Mouse (Mus musculus) common myeloid progenitor, adult 5-6 weeks (primary cell): ENCODE results near the gene Glis1. TPM values are rescaled to one million over a fixed set of nuclear protein-coding genes. Genes with fewer than 3 reads are reported as not detected.

Source experiments
- ATAC-seq: replicated peaks from 2 replicates; pipeline ENCODE4 v1.8.0; 2016; ENCODE audit warnings: low read depth, mild to moderate bottlenecking, moderate TSS enrichment, inconsistent platforms; ENCODE audit not compliant: poor library complexity, severe bottlenecking
- total RNA-seq: library from RNA; stranded (forward); fragments of 200-1000, 187-1606 nt; gene quantifications from 2 replicates; pipeline ENCODE4 v1.2.3, GENCODE M21; 2017

Gene Glis1
- total RNA-seq, 1 experiment from 2014 or later, result not detected

DNA sequence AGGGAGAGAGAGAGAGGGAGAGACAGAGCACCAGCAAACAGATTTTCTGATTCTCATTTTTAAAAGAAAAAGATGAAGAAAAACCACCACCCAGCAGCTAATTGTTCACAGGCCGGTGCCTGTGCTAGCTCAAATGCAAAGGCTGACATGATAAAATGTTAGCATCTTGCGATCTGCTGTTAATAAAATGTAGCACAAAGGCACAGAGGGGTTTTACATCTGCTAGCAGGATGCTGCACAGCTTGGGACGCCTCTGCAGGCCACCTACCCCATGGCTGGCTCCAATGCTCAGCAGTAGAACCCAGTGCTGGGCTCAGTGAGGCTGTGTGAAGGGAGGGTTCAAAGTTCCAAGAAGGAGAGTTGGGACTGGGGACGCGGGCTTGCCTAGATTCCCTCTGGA is 236.3 kb downstream of the Glis1 start:
- ATAC-seq, result no peak

DNA sequence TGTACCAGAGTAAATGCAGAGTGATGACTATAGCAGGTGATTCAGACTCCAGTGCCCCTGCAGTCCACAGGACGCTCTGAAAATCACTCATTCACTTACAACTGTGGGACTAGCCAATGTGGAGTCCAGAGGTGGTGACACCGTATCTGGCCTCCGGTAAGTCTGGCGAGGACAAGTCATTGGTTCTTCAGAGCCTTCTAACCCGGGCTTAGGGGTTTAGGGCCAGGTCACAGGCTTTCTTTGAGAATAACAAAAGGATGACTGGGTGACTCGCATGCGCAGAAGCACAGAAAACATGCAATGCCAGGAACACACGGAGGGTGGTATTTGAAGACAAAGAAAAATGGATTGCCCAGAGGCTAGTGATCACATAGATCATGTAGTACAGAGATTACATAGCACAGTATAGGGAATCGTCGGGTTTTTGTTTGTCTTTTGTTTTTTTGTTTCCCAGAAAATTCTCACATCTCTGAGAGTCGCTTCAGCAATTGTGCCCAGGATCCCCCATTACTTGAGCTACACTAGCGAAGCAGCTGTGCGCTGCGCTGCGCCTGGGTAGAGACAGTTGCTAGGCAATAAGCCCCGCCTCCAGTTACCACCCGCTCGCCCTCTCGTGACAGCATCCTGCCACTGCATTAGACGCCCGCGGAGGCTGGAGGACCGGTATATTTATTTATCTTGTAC is 239.4 kb downstream of the Glis1 start:
- peak; percentile 99 for ATAC-seq

DNA sequence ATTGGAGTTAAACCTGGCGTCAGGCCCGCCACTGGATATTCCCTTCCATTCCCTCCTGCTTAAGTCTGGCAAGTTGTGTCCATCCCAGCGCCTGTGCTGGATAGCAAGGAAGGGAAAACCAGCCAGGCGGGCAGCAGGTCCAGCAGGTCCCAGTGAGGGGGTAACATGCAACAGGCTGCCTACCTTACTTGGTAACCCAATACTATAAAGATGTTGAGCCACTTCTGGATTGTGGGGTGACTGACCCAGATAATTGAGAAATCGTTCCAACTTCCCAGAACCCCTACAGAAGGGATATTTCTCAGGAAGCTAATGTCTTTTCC is 239.9 kb downstream of the Glis1 start:
- ATAC-seq, result no peak

GRCm38 (mm10) chr4:107675645-107676044 is 241.3 kb downstream of the Glis1 start:
- 0 out of 2 replicates have a peak, but pooled peaks have one; percentile 12 for ATAC-seq

GRCm38 (mm10) chr4:107680311-107681098 is 246.1 kb downstream of the Glis1 start:
- ATAC-seq, result no peak

GRCm38 (mm10) chr4:107681099-107681849 is 246.9 kb downstream of the Glis1 start:
- ATAC-seq, result peak; percentile 73

DNA sequence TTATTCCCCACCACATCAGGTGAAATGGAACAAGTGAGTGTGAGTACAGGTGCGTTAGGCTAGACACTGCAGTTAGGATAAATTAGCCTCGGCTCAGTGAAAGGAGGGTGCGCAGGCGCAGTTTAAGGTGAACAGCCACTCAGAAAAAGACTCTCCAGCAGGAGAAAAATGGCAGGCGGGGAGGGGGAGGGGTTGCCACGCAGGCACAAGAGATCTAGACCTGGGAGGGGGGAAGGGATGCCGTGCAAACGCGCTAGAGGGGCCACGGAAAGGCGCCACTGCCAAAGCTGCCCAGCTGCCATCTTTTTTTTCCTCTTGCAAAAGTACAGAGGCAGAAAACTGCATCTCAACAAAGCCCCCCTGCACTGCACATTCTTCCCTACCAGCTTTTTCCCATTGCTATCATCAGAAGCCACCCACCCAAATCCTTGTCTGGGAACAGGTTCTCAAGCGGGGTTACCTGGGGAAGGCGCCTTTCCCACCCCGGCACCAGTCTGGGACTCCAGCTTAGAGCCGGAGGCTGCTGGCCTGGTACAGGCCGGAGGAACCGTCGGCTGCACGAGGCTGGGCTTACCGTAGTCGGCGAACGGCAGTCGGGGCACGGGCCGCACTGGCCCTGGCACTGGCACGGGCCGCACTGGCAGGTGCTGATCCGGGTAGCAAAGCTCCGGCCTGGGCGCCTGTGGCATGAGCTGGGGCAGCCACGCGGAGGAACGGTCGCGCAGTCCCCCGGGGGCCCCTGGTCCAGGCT is 248.8 kb downstream of the Glis1 start:
- ATAC-seq, result no peak

- ATAC-seq, result no peak
Observed at GRCm38 (mm10) chr4:107684130-107684529, 249.7 kb downstream of the Glis1 start, which contains the start of gene Dmrtb1. Dmrtb1 (minus strand) TSS chr4:107684230.

Other genes with a start within 250 kb of the Glis1 start
- not detected in 2 replicates for gene Ldlrad1, start 225.4 kb upstream of the Glis1 start, total RNA-seq
- gene Lrrc42, start 181.1 kb upstream of the Glis1 start, total RNA-seq, result 10.8 and 11.7 TPM in 2 replicates
- 20.6 and 28.9 TPM in 2 replicates for gene Hspb11, start 181.0 kb upstream of the Glis1 start, total RNA-seq
- not detected in 2 replicates for gene Dio1, start 127.4 kb upstream of the Glis1 start, total RNA-seq
- 28.8 and 28.9 TPM in 2 replicates for gene Yipf1, start 120.2 kb upstream of the Glis1 start, total RNA-seq
- gene Ndc1, start 66.8 kb upstream of the Glis1 start, total RNA-seq, result 48.2 and 49.7 TPM in 2 replicates
- gene Dmrtb1, start 249.6 kb downstream of the Glis1 start, total RNA-seq, result not detected in 2 replicates